Mouse (Mus musculus) ES-E14 (cell line): Measurements from ENCODE around the gene Tpp2.

Source experiments
- HCFC1 ChIP-seq: IDR thresholded peaks from 2 replicates; pipeline ENCODE4 v1.6.1; 2012; ENCODE audit warnings: low read length, inconsistent platforms, borderline replicate concordance; ENCODE audit not compliant: insufficient read depth
- ZC3H11A ChIP-seq: IDR thresholded peaks from 2 replicates; pipeline ENCODE4 v1.6.1; 2012; ENCODE audit warnings: low read depth, mild to moderate bottlenecking, inconsistent platforms, low read length, borderline replicate concordance
- ZNF384 ChIP-seq: IDR thresholded peaks from 2 replicates; pipeline ENCODE4 v1.6.1; 2012; ENCODE audit warnings: low read depth, low read length, inconsistent platforms

GRCm38 (mm10) chr1:43966756-43967155, 33.3 kb downstream of the Tpp2 start:
- TF ChIP-seq ZC3H11A (no peak), HCFC1 (no peak), ZNF384 (no peak)
